Mouse (Mus musculus) v-Abl transformed pro-B cells (cell line): ENCODE measurements around the gene Flt1.
"Not testable (repeated sequence)": the region's sequence is repeated elsewhere in the genome, so short reads cannot be mapped to it uniquely, and the experiment has no call there.

Source experiments
- in situ Hi-C, 2 experiments: fragments of 400-800 bp; cut with MboI; formaldehyde crosslinking; loops; one replicate each; pipeline ENCODE4 v1.15.1; 2025; ENCODE audit not compliant: unreplicated experiment in 2 of 2

Flt1 gene

DNA sequence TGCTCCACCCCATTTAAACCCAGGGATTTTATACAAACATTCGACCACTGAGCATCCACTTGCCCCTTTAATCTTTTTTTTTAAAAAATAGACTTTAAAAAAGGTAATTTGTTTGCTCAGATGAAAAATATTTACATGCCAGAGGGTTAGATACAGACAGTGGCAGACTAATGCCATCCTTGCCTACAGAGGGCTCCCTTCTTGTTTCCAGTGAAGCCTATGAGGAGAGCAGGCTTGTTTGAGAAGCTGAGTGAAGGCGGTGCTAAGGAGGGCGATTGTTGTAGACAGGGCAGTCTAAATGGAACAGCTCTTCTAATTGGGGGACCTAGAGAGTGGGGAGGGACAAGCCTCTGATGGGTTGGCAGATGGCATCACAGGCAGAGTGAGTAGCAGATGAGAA lies 109.4 kb downstream of the Flt1 start:
- in situ Hi-C loops: no loop called here

DNA sequence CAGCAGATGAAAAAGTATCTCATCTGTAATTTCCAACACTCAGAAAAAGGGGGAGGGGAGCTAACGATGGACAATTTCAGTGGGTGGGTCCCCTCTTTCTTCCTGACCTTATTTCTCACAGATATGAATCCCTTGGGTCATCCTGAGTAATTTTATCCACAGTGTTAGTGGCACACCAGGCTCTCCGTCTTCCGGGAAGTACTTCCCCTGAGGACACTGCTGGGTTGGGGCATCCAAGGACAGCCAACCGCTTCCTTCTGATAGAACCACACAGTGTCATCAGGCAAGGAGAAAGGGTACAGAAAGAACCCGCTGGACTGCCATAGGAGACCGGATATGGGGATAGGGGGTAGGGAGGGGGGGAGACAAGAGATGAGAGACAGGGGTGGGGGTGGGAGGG lies 111.2 kb downstream of the Flt1 start:
- in situ Hi-C loops: no loop called here

GRCm38 (mm10) chr5:147611348-147611747 lies 114.5 kb downstream of the Flt1 start:
- in situ Hi-C loops: not testable (repeated sequence)

GRCm38 (mm10) chr5:147607256-147607975 lies 118.4 kb downstream of the Flt1 start:
- in situ Hi-C loops: no loop called here

DNA sequence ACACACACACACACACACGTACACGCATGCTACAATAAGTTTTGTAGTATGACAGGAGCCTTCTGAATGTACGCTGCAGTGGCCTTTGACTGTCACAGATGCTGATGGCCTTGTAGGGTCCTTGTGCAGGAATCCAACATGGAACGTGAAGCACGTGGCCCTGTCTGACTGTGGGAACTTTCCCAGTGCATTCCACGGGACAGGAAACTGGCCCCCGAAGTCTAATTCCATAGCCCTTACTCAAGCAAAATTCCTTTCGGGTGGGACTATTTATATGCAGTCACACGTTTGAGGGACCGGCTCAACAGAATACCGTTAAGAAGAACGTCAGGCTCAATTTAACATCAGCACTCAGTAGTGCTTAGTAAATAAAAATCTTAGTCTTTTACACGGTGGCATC lies 119.1 kb downstream of the Flt1 start:
- in situ Hi-C loops: no loop called here

DNA sequence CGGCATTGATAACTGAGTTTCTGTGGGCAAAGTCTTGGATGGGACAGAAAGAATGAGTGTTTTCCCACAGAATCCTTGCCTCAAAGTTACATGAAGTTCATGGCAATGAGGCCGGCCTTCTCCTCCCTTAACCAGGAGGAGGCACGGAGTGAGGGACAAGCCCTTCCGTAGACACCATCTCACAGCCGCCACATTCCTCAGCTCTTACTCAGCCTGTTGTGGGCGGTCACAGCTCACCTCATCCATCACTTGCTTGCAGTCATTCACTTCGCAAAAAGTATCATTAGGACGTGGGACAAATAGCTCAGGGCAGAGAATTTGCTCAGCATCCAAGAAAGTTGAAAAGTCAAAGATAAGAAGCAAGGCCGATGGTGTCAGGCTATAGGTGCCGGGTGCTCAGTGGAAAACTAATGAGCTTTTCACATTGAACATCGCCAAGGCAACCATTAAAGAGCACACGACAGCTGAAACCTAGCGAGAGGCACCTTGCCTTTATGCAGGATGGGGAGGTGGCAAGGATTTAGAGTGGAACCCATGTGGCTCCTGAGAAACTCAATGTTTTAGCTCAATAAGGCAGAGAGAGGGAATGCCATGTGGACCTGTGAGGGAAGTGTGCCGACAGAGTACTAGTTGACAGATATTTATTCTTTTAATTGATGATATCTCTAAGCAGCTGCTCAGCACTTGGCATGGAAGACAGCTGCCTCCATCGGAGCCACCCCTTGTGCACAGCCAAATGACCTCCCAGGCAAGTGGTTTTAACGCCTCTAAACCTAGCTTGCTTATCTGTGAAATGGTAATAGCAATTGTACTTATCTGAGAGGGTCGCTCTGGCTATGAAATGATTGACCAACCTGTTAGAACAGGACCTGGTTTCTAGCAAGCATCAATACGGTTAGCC lies 124.1 kb downstream of the Flt1 start:
- in situ Hi-C loops: no loop called here

GRCm38 (mm10) chr5:147597825-147598224 lies 128.0 kb downstream of the Flt1 start:
- in situ Hi-C loops: loop anchor here in 1 of 2 experiments (25.0 kb wide), 1 partner anchor 239 kb away; no protein-coding TSS in a partner anchor

DNA sequence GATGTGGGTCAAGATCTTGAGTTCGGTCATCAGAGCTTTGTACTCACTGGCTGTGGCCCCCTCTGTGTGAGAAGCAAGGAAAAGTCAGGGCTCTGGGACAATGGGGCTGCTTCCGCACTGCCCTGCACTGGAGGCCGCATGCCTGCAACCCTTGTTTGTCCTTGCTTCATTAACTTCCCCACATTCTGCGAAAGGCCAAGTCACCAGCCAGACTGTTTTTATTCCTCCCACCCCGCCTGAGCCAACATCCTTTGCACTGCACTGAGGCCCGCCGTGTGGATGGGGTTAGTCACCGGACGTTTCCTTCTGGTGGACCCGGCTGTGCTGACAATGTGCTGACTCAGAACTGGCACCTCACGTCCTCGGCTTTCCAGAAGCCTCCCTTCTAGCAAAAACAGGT lies 136.0 kb downstream of the Flt1 start:
- in situ Hi-C loops: loop anchor here (10.0 to 25.0 kb wide), 2 partner anchors 247 to 645 kb away; no protein-coding TSS in a partner anchor

DNA sequence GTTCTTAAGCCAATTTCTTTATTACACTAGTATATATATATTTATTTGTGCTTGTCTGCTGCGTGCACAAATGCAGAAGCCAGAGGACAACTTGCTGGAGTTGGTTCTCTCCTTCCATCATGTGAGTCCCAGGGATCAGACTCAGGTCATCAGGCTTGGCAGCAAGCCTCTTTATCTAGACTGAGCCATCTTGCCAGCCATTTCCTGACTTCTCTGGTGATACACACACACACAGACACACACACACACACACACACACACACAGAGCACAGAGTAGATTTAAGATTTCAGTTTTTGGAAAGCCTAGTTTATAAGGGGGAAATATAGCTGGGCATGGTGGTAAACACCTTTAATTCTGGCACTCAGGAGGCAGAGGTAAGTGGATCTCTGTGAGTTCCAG lies 140.7 kb downstream of the Flt1 start:
- in situ Hi-C loops: loop anchor here (10.0 to 25.0 kb wide), 2 partner anchors 252 to 650 kb away; no protein-coding TSS in a partner anchor

DNA sequence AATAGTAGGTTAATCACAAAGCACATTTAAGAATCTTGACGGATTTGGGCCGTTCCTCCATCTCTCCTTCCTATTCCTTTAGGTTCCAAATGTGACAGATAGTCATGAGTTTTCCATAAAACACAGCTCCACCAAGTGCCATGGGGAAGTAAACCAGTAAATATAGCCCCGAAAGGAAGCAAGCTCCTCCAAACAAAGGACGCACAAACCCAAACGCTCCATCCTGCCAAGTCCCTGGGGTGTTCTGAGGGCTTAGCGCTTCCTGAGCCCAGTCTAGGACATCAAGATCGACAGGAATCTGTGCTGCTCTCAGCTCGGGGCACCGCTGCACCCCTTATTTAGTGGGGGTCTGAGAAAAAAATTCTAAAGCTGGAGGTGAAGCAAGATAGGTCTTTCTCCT lies 141.2 kb downstream of the Flt1 start:
- in situ Hi-C loops: loop anchor here (5.0 to 25.0 kb wide), 3 partner anchors 167 to 650 kb away; no protein-coding TSS in a partner anchor

DNA sequence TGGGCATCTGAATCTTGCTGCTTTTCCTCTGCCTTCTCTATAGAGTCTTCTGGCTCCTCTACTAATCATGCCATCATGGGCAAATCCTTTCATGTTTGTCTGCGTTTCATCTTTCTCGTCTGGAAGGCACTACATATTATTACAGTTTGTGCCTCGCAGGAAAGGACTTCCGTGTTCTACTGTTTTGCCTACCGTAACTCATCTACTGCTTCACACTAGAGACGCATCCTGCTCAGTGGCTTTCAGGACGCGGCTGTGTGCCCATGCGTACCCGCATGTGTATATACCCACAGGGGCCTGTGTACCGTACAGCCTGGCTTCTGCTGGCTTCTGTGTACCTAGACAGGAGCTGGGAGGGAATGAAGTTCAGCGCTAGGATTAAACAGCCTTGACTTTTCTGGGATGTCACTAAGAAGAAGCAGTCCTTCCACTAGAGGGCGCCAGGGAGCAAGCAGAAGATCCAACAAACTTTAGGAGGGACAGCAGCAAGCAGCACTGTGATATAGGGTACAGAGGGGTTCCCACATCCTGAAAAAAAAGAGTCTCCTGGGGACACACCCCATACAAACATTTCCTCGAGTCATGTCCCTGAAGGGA lies 142.0 kb downstream of the Flt1 start:
- in situ Hi-C loops: loop anchor here (5.0 to 25.0 kb wide), 3 partner anchors 166 to 651 kb away; no protein-coding TSS in a partner anchor

GRCm38 (mm10) chr5:147580181-147580580 lies 145.6 kb downstream of the Flt1 start:
- in situ Hi-C loops: loop anchor here (5.0 to 25.0 kb wide), 3 partner anchors 163 to 655 kb away; no protein-coding TSS in a partner anchor

GRCm38 (mm10) chr5:147579691-147580090 lies 146.1 kb downstream of the Flt1 start:
- in situ Hi-C loops: loop anchor here (5.0 to 25.0 kb wide), 5 partner anchors 162 to 663 kb away; no protein-coding TSS in a partner anchor

- in situ Hi-C loops: loop anchor here (5.0 to 25.0 kb wide), 3 partner anchors 258 to 663 kb away; no protein-coding TSS in a partner anchor
These were observed 146.7 kb downstream of the Flt1 start for GRCm38 (mm10) chr5:147579148-147579547.

- in situ Hi-C loops: loop anchor here (5.0 to 25.0 kb wide), 3 partner anchors 260 to 665 kb away; no protein-coding TSS in a partner anchor
These were observed 148.8 kb downstream of the Flt1 start for GRCm38 (mm10) chr5:147577003-147577402.

DNA sequence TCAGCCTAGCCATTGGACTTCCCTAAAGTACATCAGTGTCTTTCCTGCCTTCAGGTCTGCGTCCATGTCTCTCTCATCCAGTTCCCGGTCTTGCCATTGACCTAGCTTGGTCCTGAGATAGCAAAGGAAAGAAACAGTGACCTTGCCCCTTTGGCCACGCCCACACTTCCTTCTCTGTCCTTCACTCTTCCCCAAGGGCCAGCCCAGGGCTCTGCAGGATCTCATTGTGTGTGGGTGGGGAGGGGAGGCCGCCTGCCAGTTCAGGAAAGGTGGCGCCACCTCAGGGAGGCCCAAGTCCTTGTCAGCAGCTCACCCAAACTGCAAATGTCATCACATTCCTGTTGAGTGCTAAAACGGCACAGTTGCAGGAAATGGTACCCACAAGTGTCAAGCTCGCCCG lies 151.3 kb downstream of the Flt1 start:
- in situ Hi-C loops: loop anchor here in 1 of 2 experiments (10.0 kb wide), 1 partner anchor 270 kb away; no protein-coding TSS in a partner anchor

GRCm38 (mm10) chr5:147573555-147573954 lies 152.3 kb downstream of the Flt1 start:
- in situ Hi-C loops: loop anchor here in 1 of 2 experiments (10.0 kb wide), 1 partner anchor 271 kb away; no protein-coding TSS in a partner anchor

GRCm38 (mm10) chr5:147572695-147573094 lies 153.1 kb downstream of the Flt1 start:
- in situ Hi-C loops: loop anchor here in 1 of 2 experiments (10.0 kb wide), 1 partner anchor 272 kb away; no protein-coding TSS in a partner anchor

- in situ Hi-C loops: no loop called here
These were observed 159.5 kb downstream of the Flt1 start for GRCm38 (mm10) chr5:147566335-147566734.

DNA sequence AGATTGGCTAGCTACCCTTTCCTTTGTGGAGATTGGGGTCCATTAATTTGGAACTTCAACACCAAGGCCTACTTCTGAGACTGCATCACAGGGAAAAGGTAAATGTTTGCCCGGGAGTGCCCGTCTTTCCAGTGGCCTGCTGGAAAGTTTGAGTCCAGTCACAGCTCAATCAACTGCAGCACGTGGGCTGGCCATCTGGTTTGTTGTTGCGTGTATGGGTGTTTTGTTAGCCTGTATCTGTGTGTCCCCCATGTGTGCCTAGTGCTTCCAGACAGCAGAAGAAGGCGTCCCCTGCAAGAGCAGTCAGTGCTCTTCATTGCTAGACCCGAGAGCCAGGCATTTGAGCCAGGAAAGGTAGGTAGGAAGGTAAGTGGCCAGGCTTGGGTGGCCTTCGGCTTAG lies 160.4 kb downstream of the Flt1 start:
- in situ Hi-C loops: no loop called here
